Mouse (Mus musculus) brown adipose tissue, adult 24 weeks (tissue): Measurements from ENCODE around the gene Tmem192. TPM values are rescaled to one million over a fixed set of nuclear protein-coding genes. Genes with fewer than 3 reads are reported as not detected.
A peak's percentile ranks its signal among the peaks of the same experiment; 100 is the strongest.
"Not testable (repeated sequence)": the region's sequence is repeated elsewhere in the genome, so short reads cannot be mapped to it uniquely, and the experiment has no call there.

Experiments
- H3K27ac ChIP-seq: fragments of 200-500 bp; replicated peaks from 2 replicates; pipeline ENCODE4 v1.5.1; 2012; ENCODE audit warnings: low read depth, mild to moderate bottlenecking, low read length
- H3K4me1 ChIP-seq: fragments of 200-500 bp; 2 replicates; pipeline ENCODE4 v1.6.1; 2012; ENCODE audit warnings: low read length, mixed read lengths; ENCODE audit not compliant: control insufficient read depth, insufficient read depth, insufficient read length
- H3K4me3 ChIP-seq: fragments of 200-500 bp; 2 replicates; pipeline ENCODE4 v1.5.1; 2012; ENCODE audit warnings: low read depth, mild to moderate bottlenecking, low read length, moderate library complexity; ENCODE audit not compliant: insufficient read depth
- polyA plus RNA-seq: library from polyadenylated mRNA; stranded (reverse); fragments of >200 nt; gene quantifications from 2 replicates; pipeline ENCODE4 v1.2.4, GENCODE M21; 2012; ENCODE audit not compliant: missing spikeins, insufficient read depth, insufficient read length

Tmem192 gene
- polyA plus RNA-seq, 1 experiment: 47.0 TPM

- Histone ChIP-seq H3K4me3 (no peak overlapping the region), H3K27ac (no peak overlapping the region), H3K4me1 (no peaks in the 10 kb centered on the region)
Measured at GRCm38 (mm10) chr8:64944831-64945230, 2.2 kb upstream of the Tmem192 start.

- Histone ChIP-seq H3K27ac (no peak overlapping the region), H3K4me3 (no peak overlapping the region), H3K4me1 (no peaks in the 10 kb centered on the region)
Measured at GRCm38 (mm10) chr8:64945606-64946005, 1.4 kb upstream of the Tmem192 start.

- Histone ChIP-seq H3K4me1 (no peaks in the 10 kb centered on the region), H3K27ac (no peak overlapping the region), H3K4me3 (peak overlapping the region; percentile 41)
Measured at GRCm38 (mm10) chr8:64946441-64946819, 555 bp upstream of the Tmem192 start.

GRCm38 (mm10) chr8:64947698-64948034 is 681 bp downstream of the Tmem192 start:
- Histone ChIP-seq H3K4me3 (peak overlapping the region; percentile 94), H3K27ac (peak overlapping the region; percentile 88), H3K4me1 (no peaks in the 10 kb centered on the region)

DNA sequence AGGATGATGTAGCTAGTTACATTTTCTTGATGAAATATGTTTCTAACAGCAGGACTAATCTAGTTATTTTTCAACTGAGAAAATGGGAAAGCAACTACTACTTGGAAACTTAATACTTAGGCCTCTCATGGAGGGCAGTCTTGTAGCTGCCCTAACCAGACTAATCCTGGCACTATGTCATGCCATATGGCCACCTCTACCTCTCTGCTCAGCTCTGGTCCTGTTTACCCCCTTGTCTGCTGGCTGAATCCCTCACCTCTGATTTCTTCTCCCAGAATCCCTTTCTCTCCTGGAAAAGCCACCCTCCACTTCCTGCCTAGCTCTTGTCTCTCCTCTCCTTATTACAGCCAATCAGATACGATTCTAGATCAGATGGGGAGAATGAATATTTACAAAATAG is 1.4 kb downstream of the Tmem192 start:
- no peak overlapping the region for H3K27ac ChIP-seq
- H3K4me3 ChIP-seq: no peak overlapping the region
- H3K4me1 ChIP-seq: no peaks in the 10 kb centered on the region

GRCm38 (mm10) chr8:64952101-64952500 is 5.1 kb downstream of the Tmem192 start:
- H3K4me3 ChIP-seq: no peak overlapping the region
- H3K4me1 ChIP-seq: no peaks in the 10 kb centered on the region
- no peak overlapping the region for H3K27ac ChIP-seq

DNA sequence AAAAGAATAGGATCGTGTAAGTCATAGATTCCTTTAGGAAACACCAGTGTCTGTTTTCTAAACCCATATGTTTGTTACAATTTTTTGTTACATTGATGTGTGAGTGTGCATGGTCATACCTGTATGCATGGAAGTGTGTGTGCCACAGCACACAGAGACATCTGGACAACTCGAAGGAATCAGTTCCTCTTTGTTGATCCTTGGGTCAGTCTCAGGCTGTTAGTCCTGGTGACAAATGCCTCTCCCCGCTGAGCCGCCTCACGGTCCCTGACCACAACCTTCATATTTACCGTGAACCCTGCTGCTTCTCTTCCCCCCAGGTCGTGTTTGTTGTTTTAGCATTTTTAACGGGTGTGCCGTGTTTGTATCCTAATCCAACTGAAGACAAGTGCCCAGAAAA is 12.0 kb downstream of the Tmem192 start:
- Histone ChIP-seq H3K4me3 (no peak overlapping the region), H3K4me1 (no peaks in the 10 kb centered on the region), H3K27ac (no peak overlapping the region)

DNA sequence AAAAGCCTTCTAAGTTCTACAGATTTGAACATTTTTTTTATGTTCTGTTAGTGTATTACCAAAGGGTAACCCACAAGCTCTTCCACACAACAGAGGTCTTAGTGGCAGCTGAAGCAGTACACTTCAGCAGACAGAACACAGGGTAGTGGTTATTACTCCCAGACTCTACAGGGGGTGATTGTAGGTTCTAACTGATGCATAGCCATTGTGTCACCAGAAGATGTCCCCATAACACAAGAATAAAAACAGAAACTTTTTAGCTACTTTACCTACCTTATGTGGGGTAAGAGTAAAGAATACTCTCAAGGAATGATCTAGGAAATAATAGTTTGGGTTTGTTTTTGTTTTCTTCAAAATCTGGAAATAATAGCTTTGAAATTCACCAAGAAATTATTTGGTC is 15.9 kb downstream of the Tmem192 start:
- H3K4me3 ChIP-seq: no peak overlapping the region
- H3K27ac ChIP-seq: no peak overlapping the region
- no peaks in the 10 kb centered on the region for H3K4me1 ChIP-seq

DNA sequence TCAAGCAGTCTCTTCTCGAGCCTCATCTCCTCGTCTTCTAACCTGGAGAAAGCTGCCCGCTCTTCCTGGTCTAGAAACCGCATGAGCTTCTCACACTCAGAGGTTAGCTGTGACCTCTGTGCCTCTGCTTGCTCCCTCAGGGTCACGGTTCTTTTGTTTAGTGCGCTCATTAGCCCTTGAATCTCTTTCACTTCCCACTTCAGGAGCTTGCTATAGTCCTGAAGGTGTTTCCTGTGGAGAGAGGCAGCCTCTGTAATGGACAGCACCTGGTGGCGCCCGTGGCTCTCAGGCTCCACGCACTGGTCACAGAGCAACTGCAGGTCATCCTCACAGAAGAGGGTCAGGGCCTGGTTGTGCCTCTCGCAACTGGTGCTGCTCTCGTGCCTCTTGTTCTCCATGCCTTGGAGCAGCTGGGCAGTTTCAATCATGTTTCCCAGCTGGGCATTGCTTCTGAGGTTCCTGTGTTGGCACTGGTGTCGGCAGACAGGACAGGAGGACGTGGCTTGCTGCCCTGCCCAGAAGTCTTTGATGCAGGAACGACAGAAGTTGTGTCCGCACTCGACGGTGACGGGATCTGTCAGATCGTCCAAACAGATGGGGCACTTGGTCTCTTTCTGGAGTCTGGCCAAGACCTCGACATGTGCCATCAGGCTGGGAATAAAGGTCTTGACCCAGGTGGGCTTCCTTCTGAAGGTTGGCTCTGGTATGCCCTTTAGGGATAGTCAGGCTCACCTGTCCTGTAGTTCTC is 36.3 kb downstream of the Tmem192 start:
- Histone ChIP-seq H3K4me1 (no peaks in the 10 kb centered on the region), H3K27ac (no peak overlapping the region), H3K4me3 (no peak overlapping the region)

GRCm38 (mm10) chr8:64987731-64988130 is 40.7 kb downstream of the Tmem192 start, which contains the start of gene Trim75:
Trim75 (minus strand) TSS chr8:64987831.
- H3K27ac ChIP-seq: no peak within 1 kb of the TSS
- no peaks in the 10 kb centered on the region for H3K4me1 ChIP-seq
- no peak within 1 kb of the TSS for H3K4me3 ChIP-seq

GRCm38 (mm10) chr8:64998806-64999365 is 51.9 kb downstream of the Tmem192 start:
- Histone ChIP-seq H3K27ac (no peak overlapping the region), H3K4me3 (no peak overlapping the region), H3K4me1 (no peaks in the 10 kb centered on the region)

- H3K4me1 ChIP-seq, H3K4me3 ChIP-seq, H3K27ac ChIP-seq: not testable (repeated sequence)
Measured at GRCm38 (mm10) chr8:65007616-65008015, 60.6 kb downstream of the Tmem192 start.

- no peak within 1 kb of the TSS for H3K27ac ChIP-seq
- no peak within 1 kb of the TSS for H3K4me3 ChIP-seq
- no peaks in the 10 kb centered on the region for H3K4me1 ChIP-seq
Measured at GRCm38 (mm10) chr8:65018423-65018822, 71.4 kb downstream of the Tmem192 start, which contains the start of the genes Trim61 and Trim60. Trim61 (minus strand) TSS chr8:65018523. Trim60 (minus strand) TSS chr8:65018584.
